Mouse (Mus musculus) spleen, adult 2 months (tissue): ENCODE data around the gene Snd1. TPM values are rescaled to one million over a fixed set of nuclear protein-coding genes. Genes with fewer than 3 reads are reported as not detected.

ENCODE experiments used
- DNase-seq, 2 experiments: peaks; one replicate each; pipeline versions ENCODE4 v3.0.0 to v3.0.0-alpha.2; 2012 to 2021; ENCODE audit warnings: low spot score in 2 of 2, low read depth in 1 of 2
- H3K27ac ChIP-seq: fragments of 200-500 bp; 2 replicates; pipeline ENCODE4 v1.5.1; 2012; ENCODE audit warnings: low read length, inconsistent platforms; ENCODE audit not compliant: insufficient read depth
- H3K27me3 ChIP-seq: fragments of 200-500 bp; 2 replicates; pipeline ENCODE4 v1.6.1; 2012; ENCODE audit warnings: mild to moderate bottlenecking, moderate library complexity, low read length, inconsistent platforms; ENCODE audit not compliant: control insufficient read depth, insufficient read depth
- H3K36me3 ChIP-seq: fragments of 200-500 bp; 2 replicates; pipeline ENCODE4 v1.6.1; 2012; ENCODE audit warnings: mild to moderate bottlenecking, low read length, inconsistent platforms; ENCODE audit not compliant: control insufficient read depth, insufficient read depth
- H3K4me1 ChIP-seq: fragments of 200-500 bp; 2 replicates; pipeline ENCODE4 v1.6.1; 2011; ENCODE audit warnings: inconsistent platforms; ENCODE audit not compliant: control insufficient read depth, insufficient read depth, insufficient read length
- H3K4me3 ChIP-seq: fragments of 200-500 bp; 2 replicates; pipeline ENCODE4 v1.5.1; 2011; ENCODE audit warnings: mild to moderate bottlenecking, inconsistent platforms; ENCODE audit not compliant: insufficient read depth, insufficient read length; ENCODE audit errors: extremely low read depth
- CTCF ChIP-seq: fragments of 200-500 bp; IDR thresholded peaks from 2 replicates; pipeline ENCODE4 v1.5.1; 2011; ENCODE audit warnings: mild to moderate bottlenecking, inconsistent platforms; ENCODE audit not compliant: insufficient read depth, insufficient read length, insufficient replicate concordance; ENCODE audit errors: extremely low read depth
- POLR2A ChIP-seq: fragments of 200-500 bp; IDR thresholded peaks from 2 replicates; pipeline ENCODE4 v1.6.1; 2011; ENCODE audit warnings: low read depth, low read length, inconsistent platforms
- WGBS: fragments of 180-500 bp; shearing (Covaris S2); methylation state at CpG from one replicate; pipeline ENCODE4 v1.1.7; 2018; 5-methylcytosine and 5-hydroxymethylcytosine counted together
- polyA plus RNA-seq: library from polyadenylated mRNA; depleted of rRNA; stranded (reverse); fragments of >200 nt; gene quantifications from 2 replicates; pipeline ENCODE4 v1.2.3, GENCODE M21; 2012

The Snd1 gene
- polyA plus RNA-seq, 1 experiment, result 55.0 TPM

DNA sequence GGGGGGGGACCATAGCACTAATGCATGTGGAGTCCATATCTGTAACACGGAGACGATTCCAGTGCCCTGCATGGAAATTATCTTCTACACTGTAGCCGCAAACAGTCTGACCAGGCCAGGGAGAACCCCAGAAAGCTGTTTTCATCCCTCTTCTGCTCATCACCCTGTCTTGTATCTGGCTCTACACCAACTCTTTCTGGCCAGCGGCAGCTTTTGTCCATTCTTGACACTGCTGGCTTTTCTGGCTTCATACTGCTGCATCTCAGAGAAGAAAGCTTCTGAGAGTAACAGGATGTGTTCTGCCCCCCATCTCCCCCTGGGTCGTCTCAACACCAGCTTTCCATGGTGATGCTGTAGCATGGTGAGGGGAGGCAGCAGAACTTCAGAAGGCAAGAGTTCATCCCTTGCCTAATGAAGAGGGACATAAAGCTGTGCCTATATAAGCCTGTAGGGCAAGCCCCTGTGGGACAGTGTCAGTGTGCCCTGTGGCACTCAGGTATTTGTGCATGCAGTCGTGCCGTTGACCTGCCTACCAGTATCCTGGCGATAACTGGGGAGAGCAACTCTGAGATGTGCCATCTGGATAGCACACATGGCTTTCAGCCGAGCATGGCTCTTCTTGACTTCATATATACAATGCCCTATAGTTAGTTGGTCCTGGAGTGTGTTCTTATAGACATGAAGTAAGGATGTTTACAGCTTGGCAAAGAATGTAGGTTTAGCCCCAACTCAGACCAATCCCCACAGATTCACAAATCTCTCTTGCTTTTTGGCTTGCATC is 245.6 kb downstream of the Snd1 start:
- H3K4me3 ChIP-seq, result no peak overlapping the region
- no peak for DNase-seq
- H3K4me1 ChIP-seq, result no peaks in the 10 kb centered on the region
- TF ChIP-seq POLR2A (no peak), CTCF (no peak)
- 94% methylated on average over 9 of the region's 9 CpGs for WGBS
- H3K27ac ChIP-seq, result no peak overlapping the region
- no peaks in the 10 kb centered on the region for H3K27me3 ChIP-seq
- H3K36me3 ChIP-seq, result peaks cover 1% of the 10 kb centered on the region

DNA sequence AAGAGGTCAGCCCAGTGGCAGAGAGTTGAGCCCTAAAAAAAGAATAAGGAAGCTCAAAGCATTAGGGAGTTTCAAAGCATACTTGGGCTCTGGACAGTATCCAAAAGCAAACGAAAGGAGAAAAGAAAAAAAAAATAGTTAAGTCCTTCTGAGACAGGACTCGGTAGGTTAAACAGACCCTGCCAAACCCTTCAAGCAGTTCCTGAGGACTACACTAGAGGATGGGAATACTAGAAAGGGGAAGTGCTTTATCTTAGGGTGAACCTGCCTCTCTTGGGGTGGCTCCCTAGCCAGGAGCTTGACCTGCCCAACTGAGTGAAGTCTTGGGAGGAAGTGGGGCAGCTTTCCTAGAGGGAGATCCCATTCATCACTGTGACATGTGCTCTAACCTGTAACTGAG is 248.1 kb downstream of the Snd1 start:
- Histone ChIP-seq H3K36me3 (peaks cover 2% of the 10 kb centered on the region), H3K4me3 (no peak overlapping the region), H3K4me1 (no peaks in the 10 kb centered on the region), H3K27ac (no peak overlapping the region), H3K27me3 (no peaks in the 10 kb centered on the region)
- 20% methylated on average over 2 of the region's 2 CpGs for WGBS
- DNase-seq, result no peak
- TF ChIP-seq CTCF (no peak), POLR2A (no peak)

DNA sequence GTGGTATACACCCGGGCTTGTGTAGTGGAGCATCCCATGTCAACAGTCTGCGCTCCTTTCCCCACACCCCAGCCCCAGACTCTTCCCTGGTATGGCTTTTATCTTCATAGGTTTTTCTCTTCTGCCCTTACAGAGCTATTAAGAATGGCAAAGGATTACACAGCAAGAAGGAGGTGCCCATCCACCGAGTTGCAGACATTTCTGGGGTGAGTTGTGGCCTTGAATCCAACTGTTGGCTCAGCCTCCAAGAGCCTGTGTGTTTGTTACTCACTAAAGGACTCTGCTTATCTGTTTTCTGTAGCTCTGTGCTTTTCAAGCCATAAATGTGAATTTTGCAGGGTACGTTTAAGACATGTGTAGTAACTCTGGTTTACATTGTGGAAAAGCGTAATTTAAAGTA is 249.8 kb downstream of the Snd1 start:
- H3K4me1 ChIP-seq, result no peaks in the 10 kb centered on the region
- no peak overlapping the region for H3K4me3 ChIP-seq
- TF ChIP-seq CTCF (no peak), POLR2A (no peak)
- DNase-seq, result no peak
- no peaks in the 10 kb centered on the region for H3K27me3 ChIP-seq
- H3K27ac ChIP-seq, result no peak overlapping the region
- 90% methylated on average over 5 of the region's 5 CpGs for WGBS
- H3K36me3 ChIP-seq, result peaks cover 2% of the 10 kb centered on the region

DNA sequence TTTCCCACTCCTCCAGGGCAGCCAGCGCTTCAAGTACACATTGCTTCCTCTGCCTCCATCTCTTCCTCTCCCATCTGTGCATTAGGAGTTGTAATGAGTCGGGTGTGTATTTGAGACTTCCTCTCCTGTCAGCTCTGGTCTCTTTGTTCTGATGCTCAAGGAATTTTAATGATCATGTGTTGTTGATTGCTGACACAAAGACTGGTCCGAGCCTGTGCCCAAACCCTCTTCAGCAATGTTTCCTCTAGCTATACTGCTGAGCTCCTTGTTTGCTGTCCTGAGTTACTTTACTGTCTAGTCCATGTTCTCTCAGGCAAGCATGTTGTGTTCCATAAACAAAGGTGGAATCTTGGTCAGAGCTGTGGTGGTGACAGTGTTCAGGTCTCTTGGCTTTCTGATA is 254.3 kb downstream of the Snd1 start:
- no peak for DNase-seq
- no peak overlapping the region for H3K27ac ChIP-seq
- peaks cover 2% of the 10 kb centered on the region for H3K36me3 ChIP-seq
- TF ChIP-seq POLR2A (no peak), CTCF (no peak)
- H3K4me1 ChIP-seq, result no peaks in the 10 kb centered on the region
- no peak overlapping the region for H3K4me3 ChIP-seq
- no peaks in the 10 kb centered on the region for H3K27me3 ChIP-seq
- WGBS, result 77% methylated on average over 3 of the region's 3 CpGs

DNA sequence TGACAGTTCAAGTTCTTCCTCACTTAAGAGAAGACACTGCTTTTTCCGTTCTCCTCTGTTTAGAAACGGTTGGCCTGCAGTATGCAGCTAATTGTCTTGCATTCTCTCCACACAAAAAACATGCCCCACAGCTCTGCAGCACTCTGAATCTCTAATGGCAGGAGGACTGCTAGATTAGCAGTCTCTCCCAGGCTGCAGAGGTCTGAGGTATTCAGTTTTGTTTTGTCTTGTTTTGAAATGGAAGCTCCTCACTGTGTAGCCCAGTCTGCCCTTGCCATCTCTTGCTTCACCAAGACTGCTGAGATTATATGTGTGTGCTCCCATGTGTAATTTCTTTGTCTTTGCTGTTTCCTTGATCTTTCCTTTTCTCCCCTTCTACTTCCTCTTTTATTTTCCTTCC is 254.7 kb downstream of the Snd1 start:
- H3K36me3 ChIP-seq, result peaks cover 2% of the 10 kb centered on the region
- H3K4me3 ChIP-seq, result no peak overlapping the region
- 78% methylated on average over 2 of the region's 2 CpGs for WGBS
- no peak overlapping the region for H3K27ac ChIP-seq
- no peak for DNase-seq
- H3K4me1 ChIP-seq, result no peaks in the 10 kb centered on the region
- H3K27me3 ChIP-seq, result no peaks in the 10 kb centered on the region
- TF ChIP-seq CTCF (no peak), POLR2A (no peak)

DNA sequence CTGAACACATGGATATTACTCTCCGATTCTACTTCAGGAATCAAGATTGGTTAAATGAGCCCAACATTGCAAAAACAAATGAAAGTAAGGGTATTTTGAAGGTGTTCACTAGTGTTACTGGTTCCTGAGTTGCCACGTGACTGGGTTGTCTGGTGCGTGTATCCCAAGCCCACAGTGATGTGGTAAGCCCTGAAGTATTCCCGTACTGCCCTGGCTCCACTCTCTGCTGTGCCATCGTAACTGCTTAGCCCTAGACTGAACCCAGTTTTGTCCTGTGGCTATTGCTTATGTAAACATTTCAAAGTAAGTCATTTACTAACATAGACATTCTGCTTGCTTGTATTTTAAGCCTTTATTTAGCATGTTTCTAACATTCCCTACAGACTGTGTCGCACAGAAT is 256.3 kb downstream of the Snd1 start:
- DNase-seq, result no peak
- Histone ChIP-seq H3K27me3 (no peaks in the 10 kb centered on the region), H3K27ac (no peak overlapping the region), H3K36me3 (no peaks in the 10 kb centered on the region), H3K4me1 (no peaks in the 10 kb centered on the region), H3K4me3 (no peak overlapping the region)
- 96% methylated on average over 6 of the region's 6 CpGs for WGBS
- TF ChIP-seq POLR2A (no peak), CTCF (no peak)

DNA sequence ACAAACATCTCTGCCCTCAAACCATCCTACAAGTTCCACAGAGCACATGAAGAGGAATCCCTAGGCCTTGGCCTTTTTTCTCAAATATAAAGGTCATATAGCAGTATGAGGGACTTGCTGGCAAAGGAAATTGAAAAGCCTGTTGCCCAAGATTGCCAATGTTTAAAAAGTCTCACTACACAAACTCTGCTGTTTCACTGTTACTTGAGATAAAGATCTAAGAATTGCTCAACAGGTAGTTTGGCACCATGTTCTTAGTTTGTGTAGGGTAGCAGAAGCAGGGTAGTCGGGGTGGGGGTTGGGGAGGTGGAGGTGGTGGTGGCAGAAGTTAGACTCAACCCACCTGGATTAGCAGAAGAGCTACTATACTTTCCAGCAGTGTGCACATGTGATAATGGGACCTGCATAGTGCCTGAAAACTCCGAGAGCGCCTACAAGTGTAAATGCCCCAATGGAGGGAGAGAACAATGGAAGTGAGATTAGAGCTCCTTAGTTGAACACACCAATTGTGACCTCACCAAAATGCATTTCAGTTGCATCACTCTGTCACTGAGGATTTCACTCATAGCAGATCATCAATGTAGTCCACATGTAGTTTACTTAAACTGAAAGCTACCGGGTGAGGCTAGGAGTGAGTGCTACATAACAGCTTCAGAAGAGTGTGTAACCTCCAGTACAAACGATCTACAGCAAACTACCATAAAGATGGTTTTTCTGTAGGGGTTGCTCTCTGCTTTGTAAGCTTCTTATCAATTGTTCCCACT is 259.1 kb downstream of the Snd1 start:
- Histone ChIP-seq H3K27ac (no peak overlapping the region), H3K4me1 (no peaks in the 10 kb centered on the region), H3K4me3 (no peak overlapping the region), H3K27me3 (no peaks in the 10 kb centered on the region), H3K36me3 (no peaks in the 10 kb centered on the region)
- WGBS, result 86% methylated on average over 5 of the region's 5 CpGs
- DNase-seq, result no peak
- TF ChIP-seq CTCF (no peak), POLR2A (no peak)
